Mouse (Mus musculus) left cerebral cortex, postnatal 10 days (tissue): ENCODE data around the gene Gak. TPM values are rescaled to one million over a fixed set of nuclear protein-coding genes. Genes with fewer than 3 reads are reported as not detected.
"Not testable (repeated sequence)": the region's sequence is repeated elsewhere in the genome, so short reads cannot be mapped to it uniquely, and the experiment has no call there.

ENCODE experiments used
- DNase-seq, 2 experiments: peaks; one replicate each; pipeline ENCODE4 v3.0.0; 2021 to 2022; ENCODE audit warnings: low spot score in 2 of 2, mixed read lengths in 1 of 2; ENCODE audit errors: extremely low spot score in 1 of 2
- intact Hi-C: fragments of 180-260 bp; cut with DNase I; formaldehyde crosslinking; loops from one replicate; pipeline ENCODE4 v1.15.1; 2025
- total RNA-seq, 2 experiments: library from RNA; stranded (reverse); gene quantifications; 2 replicates each; pipeline ENCODE4 v1.2.3; 2021

Gene Gak
- total RNA-seq, 2 experiments from 2014 or later, result 88.2 to 97.3 TPM

GRCm38 (mm10) chr5:108658611-108659010 is 29.1 kb upstream of the Gak start:
- peak in 1 of 2 experiments; percentile 12 for DNase-seq
- intact Hi-C loops, result no loop called here

- intact Hi-C loops, result no loop called here
- no peak for DNase-seq
Observed at GRCm38 (mm10) chr5:108657406-108657805, 27.9 kb upstream of the Gak start.

GRCm38 (mm10) chr5:108655891-108656650 is 26.5 kb upstream of the Gak start:
- intact Hi-C loops, result no loop called here
- no peak for DNase-seq

- DNase-seq, result no peak
- intact Hi-C loops, result no loop called here
Observed at GRCm38 (mm10) chr5:108655381-108655780, 25.8 kb upstream of the Gak start.

GRCm38 (mm10) chr5:108654444-108654990 is 25.0 kb upstream of the Gak start:
- intact Hi-C loops, result no loop called here
- DNase-seq, result no peak

- intact Hi-C loops, result no loop called here
- no peak for DNase-seq
Observed at GRCm38 (mm10) chr5:108653341-108653740, 23.8 kb upstream of the Gak start.

- intact Hi-C loops, result no loop called here
- DNase-seq, result no peak
Observed at GRCm38 (mm10) chr5:108651823-108652222, 22.3 kb upstream of the Gak start.

- intact Hi-C loops, result no loop called here
- no peak for DNase-seq
Observed at GRCm38 (mm10) chr5:108651136-108651720, 21.7 kb upstream of the Gak start.

- intact Hi-C loops, result no loop called here
Observed at GRCm38 (mm10) chr5:108650341-108650740, 20.8 kb upstream of the Gak start.

GRCm38 (mm10) chr5:108648937-108649576 is 19.5 kb upstream of the Gak start:
- DNase-seq, result no peak
- intact Hi-C loops, result no loop called here

More at GRCm38 (mm10) chr5:108650341-108650740, 20.8 kb upstream of the Gak start:
- DNase-seq, result no peak

- DNase-seq, result no peak
- intact Hi-C loops, result no loop called here
Observed at GRCm38 (mm10) chr5:108647820-108648465, 18.4 kb upstream of the Gak start.

- intact Hi-C loops, result no loop called here
Observed at GRCm38 (mm10) chr5:108647311-108647710, 17.8 kb upstream of the Gak start.

GRCm38 (mm10) chr5:108646343-108646660 is 16.7 kb upstream of the Gak start:
- intact Hi-C loops, result no loop called here
- DNase-seq, result no peak

More at GRCm38 (mm10) chr5:108647311-108647710, 17.8 kb upstream of the Gak start:
- no peak for DNase-seq

GRCm38 (mm10) chr5:108645651-108646342 is 16.2 kb upstream of the Gak start:
- intact Hi-C loops, result no loop called here
- DNase-seq, result no peak

- intact Hi-C loops, result no loop called here
- DNase-seq, result no peak
Observed at GRCm38 (mm10) chr5:108643674-108644073, 14.1 kb upstream of the Gak start.

GRCm38 (mm10) chr5:108636172-108636571 is 6.6 kb upstream of the Gak start:
- DNase-seq, result no peak
- intact Hi-C loops, result no loop called here

- DNase-seq, intact Hi-C loops: not testable (repeated sequence)
Observed at GRCm38 (mm10) chr5:108634088-108634487, 4.5 kb upstream of the Gak start.

- intact Hi-C loops, result no loop called here
- DNase-seq, result no peak
Observed at GRCm38 (mm10) chr5:108633676-108634075, 4.1 kb upstream of the Gak start.
